Mouse (Mus musculus): ENCODE measurements around the gene Nhs.

Nhs gene

DNA sequence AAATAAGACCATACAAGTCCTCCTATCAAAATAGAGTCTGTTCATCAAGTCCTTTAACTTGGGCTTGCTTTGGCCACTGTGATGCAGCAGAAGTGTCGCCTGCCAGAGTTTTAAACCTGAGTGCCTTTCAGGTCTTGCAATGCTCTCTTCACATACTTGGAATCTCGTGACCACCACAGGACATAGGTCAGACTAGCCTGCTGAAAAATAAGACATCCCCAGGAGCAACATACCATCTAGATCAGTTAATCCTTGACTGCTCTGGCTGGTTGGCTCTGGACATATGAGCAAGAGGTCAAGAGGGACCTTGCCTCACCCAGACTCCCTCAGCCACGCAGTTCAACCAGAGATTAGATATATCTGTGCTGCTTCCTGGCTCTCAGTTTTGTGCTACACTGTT is 137.8 kb downstream of the Nhs start:
- no peak for DNase-seq (ENCODE audit: extremely low read depth, insufficient read length, low spot score)

DNA sequence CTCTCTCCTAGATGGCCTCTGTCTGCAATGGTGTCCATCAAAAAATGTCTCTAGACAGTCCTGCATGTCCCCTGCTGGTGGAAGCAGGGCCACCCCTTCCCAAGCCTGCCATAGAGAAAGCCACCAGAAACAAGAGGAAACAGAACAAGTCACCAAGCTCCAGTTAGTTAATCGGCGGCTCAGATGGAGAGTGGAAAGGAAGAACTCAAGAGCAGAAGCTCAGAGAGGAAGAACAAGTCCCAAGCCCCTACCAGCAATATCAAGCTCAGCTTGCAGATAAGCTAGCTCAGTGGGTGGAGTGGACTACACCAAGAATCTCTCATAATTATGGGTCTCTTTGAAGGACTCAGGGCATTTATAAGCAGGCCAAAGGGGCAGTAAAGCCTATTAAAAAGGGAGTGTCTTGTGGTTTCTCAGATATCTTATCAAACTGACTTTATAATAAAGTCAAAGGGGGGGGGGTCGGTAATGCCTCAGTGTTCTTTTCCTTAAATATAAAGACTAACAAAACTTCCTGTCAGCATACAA is 139.4 kb downstream of the Nhs start:
- no peak for DNase-seq (ENCODE audit: extremely low read depth, insufficient read length, low spot score)

DNA sequence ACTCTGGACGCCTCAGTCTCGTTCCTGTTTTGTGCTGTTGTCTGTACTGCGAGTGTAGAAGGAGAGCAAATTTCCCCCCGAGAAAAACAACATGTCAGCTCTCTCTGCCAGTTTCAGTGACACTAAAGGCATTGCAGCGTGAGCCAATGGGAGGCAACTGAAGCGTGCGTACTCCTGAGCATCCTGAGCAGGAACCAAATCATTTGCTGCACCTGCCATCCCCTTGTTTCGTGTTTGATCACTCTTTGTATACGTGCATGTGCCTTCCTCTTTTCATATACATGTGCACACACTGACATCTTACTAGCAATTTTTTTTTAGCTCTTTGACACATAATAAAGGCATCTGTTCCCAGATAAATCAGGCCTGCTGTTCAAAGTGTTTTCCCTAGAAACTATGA is 142.1 kb downstream of the Nhs start:
- no peak for DNase-seq (ENCODE audit: extremely low read depth, insufficient read length, low spot score)

DNA sequence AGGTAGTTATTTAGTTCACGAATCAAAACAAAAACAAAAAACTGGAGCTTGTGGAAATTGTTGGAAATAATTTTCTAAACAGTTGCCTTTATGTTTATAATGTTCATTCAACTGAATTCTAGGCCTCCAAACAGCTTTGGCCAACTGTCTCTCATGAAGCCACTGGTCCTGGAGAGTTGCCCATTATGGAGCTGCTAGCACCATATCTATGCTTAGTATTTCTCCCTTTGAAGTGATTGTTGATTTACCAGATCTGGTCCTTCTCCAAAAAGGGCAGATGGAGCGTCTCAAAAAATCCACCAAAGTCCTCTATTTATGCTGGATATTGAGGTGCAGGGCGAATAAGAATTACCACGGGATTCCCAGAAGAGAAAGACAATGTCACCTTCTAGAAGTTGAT is 147.0 kb downstream of the Nhs start:
- DNase-seq (ENCODE audit: extremely low read depth, insufficient read length, low spot score) = no peak

DNA sequence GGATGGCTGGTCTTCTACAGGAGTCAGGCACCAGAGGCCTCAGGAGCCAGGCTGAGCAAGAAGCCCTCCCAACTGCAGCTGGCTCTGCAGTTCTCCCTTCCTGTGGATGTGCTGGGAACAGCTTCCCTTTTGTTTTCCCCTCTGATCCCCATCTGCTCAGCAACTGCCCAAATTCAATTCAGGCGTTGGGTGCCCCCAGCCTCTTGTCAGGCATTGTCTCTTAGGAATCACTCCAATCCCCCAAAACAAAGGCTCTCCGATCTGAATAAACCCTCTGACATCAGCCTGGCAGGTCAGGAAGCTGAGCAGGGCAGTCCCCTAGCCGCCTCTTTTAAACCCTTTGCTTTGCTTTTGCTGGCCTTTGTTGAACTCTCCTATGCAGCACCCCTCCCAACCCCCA is 149.7 kb downstream of the Nhs start:
- no peak for DNase-seq (ENCODE audit: extremely low read depth, insufficient read length, low spot score)

DNA sequence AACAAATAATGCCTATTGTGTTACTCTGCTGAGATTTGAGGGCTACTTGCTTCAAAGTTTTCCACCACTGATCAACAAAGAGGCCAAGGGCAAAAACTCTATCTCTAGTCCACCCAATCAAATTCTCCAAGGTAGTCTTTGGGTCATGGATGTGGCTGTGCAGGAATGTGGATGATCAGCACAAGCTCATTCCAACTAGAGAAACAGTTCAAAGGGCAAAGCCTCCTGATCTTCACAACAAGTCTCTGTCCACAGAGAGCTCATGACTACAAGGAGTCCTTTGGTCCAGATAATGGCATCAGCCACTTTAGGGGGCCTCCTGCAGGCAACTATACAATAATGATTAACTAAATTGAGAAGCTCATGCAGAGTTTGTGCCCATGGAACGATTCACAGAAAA is 155.7 kb downstream of the Nhs start:
- no peak for DNase-seq (ENCODE audit: extremely low read depth, insufficient read length, low spot score)

DNA sequence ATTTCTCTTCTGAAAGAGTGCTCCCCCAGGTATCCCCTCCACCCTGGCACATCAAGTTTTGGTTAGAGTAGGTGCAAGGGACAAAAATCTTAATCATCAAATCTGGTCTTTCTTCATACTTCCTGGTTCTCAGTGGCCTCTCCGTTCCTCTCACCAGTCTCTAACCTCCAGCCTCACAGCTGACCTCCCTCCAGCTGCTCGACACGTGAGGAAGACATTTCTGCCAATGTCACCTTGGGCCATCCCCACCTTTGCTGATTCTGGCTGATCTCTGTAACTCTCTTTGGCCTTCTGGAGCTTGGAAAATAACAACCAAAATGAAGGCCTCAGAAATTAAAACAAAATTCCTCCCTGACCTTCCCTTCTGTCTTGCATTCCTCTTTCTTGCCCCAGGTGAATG is 160.7 kb downstream of the Nhs start:
- DNase-seq (ENCODE audit: extremely low read depth, insufficient read length, low spot score) = no peak

DNA sequence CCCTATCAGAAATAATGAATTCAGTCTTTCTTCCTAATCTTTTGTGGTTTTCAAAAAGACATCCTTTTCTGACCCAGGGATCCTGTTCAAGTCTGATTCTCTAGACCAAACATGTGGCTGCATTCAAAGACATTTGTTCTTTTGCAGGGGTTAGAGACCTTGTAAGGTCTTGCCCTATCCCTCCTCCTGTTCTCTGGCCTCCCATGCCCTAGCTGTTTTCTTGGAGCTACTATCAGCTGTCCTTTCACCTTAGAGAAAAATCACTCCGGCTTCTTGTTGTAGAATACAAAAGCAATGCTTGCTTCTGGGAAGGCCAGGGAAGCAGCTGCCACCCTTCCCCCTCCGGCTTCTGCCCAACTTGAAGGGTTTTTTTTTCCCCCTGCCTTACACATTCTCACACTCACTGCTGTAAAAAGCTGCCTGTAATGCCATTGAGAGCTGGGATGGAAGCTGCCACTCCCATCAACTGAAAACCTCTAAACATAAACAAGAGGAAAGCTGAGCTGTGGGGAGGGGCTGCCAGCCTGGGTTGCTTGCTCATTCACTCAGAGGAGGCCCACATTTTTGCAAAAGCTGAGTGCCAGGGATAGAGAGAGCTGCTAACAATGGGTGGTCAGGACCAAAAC is 162.2 kb downstream of the Nhs start:
- no peak for DNase-seq (ENCODE audit: extremely low read depth, insufficient read length, low spot score)

DNA sequence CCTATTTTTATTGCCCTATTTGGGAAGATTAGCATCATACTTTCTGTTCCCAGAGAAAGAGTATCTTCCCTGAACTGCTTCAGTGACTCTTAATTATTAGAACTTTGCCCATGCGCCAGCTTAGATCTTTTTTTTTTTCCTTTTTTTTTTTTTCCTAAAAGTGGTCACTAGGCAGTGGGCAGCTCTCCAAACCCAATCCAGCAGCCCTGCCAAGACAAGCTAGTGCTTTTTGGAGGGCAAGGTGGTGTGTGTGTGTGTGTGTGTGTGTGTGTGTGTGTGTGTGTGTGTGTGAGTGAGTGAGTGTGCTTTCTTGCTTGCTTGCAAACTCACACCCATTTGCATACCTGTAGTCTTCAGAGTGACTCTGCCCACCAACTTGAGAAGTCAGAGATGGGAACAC is 169.4 kb downstream of the Nhs start:
- DNase-seq (ENCODE audit: extremely low read depth, insufficient read length, low spot score) = peak; percentile 19

DNA sequence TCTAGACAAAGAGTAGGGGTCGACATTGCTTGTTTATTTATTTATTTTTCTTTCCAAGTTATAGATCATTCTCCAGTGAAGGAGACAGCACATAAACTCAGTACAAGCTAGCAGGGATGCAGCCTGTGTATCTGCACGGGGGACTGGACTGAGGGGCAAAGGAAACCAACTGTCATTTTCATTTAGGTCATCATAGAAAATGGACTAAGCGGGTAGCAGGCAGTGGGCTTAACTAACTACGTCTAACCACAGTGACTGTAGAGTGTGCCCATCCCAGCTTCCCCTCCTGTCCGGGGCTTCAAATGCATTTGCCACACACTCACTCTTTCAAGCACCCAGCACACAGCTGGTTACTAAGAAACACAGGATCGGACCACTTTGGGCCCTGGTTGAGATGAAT is 174.6 kb downstream of the Nhs start:
- DNase-seq (ENCODE audit: extremely low read depth, insufficient read length, low spot score) = no peak

DNA sequence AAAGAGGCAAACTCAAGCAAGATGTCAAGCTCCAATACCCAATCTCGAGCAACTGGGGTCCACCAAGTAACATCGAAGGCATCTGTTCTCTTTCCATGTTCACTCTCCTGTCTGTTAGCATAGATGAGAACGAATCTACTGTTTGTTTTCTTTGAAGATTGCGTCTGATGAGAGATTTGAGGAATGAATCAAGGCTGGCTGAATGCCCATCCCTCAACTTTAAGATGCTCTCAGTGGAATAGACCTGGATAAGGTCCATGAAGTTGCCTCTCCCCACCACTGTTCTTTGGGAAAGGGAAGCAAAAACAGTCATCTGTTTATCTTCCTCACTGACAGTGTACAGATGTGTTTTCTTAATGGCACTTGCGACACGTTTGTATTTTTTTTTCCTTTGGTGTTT is 178.1 kb downstream of the Nhs start:
- DNase-seq (ENCODE audit: extremely low read depth, insufficient read length, low spot score) = no peak

DNA sequence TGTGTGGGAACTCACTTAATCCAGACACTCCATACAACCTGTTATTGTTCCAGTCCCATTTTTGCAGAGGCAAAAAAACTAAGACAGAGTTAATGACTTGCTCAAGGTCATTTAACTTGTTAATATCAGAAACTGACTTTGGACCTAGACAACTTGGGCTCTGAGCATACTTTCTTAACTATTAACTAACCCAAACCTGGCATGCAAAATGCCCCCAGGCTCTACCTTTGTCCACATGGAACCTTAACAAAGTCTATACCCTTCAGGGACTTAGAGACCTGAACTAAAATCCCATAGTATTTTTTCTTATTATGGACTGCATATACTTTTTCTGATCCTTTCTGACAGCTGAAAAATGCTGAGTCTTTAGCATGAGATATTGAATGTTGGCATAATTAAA is 179.6 kb downstream of the Nhs start:
- DNase-seq (ENCODE audit: extremely low read depth, insufficient read length, low spot score) = no peak

DNA sequence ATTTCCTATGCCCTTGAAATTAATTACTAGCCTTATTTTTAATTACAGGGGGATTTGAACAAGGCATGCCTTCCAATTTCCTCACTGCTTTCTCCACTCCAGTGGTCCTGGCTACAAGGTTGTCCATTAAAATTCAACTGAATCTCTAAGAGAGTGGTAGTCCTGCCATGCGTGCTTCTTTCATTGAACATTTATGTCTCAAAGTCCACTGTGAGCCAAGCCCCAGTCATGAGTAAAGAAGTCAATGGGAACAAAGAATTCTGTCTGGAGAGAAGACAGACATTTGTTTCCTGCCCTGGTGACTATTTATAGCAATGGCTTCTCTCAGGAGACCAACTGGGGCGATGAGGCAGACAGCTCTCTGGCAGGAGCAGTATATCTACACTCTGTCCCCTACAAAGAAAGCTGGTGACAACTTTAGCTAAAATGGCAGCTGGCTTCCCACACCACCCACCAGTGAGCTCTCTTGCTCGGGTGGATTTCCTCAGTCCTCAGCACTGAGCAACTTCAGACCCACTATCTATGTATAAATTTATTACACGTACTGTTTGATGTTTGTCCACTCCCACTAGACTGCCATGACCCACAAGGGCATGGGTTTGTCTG is 182.2 kb downstream of the Nhs start:
- DNase-seq (ENCODE audit: extremely low read depth, insufficient read length, low spot score) = no peak

DNA sequence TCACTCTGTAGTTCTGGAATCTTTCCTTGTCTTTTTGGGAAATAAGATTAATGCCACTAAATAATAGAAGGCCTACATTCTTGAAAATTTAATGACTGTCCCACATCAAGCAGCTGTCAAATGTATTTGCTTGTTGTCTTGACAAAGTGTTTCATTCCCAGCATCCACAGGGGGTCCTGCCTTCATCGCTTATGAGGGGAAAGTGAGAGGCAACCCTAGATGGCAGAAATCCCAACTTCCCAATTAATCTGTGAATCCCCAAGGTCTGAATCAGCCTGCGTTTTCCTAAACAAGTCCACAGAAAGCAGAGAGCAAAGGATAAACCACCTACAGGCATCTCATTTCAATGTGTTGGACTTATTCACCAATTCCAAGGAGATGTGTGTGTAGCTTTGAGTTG is 183.2 kb downstream of the Nhs start:
- DNase-seq (ENCODE audit: extremely low read depth, insufficient read length, low spot score) = no peak

DNA sequence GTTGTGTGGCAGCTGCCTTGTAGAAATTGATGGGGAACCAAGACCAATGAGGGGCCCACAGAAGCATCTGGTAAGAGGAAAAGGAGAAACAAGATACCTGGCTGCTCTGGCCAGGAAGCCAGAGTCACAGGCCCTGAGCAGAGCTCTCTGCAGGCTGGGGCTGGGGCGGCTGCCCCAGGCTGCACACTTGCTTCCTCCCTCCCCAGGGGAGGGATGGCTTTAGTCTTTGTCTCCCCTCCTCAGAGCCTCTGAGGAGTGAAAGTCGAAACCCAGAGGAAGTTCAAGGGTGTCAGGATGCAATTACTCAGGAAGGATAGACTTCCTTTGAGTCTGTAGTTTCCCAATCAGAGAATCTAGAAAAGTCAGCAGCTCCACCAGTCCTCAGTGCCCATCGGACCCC is 186.0 kb downstream of the Nhs start:
- no peak for DNase-seq (ENCODE audit: extremely low read depth, insufficient read length, low spot score)

DNA sequence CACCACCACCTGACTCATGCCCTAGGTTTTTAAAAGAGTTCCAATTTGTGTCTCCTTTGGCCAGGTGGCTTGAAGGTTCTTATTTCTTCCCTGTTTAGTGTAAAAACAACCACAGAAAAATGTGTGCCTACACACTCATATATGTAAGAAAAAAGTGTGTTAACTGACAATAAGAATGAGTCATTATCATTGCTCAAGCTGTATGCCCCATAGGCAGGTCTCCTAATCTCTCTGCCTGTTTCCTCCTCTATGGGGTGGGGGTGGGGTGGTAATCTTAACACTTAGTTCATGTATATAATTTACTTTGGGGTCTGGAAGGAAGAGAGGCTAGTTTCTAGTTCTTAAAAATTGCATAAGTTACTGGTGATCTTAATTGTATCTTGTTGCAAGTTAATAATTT is 186.8 kb downstream of the Nhs start:
- no peak for DNase-seq (ENCODE audit: extremely low read depth, insufficient read length, low spot score)

DNA sequence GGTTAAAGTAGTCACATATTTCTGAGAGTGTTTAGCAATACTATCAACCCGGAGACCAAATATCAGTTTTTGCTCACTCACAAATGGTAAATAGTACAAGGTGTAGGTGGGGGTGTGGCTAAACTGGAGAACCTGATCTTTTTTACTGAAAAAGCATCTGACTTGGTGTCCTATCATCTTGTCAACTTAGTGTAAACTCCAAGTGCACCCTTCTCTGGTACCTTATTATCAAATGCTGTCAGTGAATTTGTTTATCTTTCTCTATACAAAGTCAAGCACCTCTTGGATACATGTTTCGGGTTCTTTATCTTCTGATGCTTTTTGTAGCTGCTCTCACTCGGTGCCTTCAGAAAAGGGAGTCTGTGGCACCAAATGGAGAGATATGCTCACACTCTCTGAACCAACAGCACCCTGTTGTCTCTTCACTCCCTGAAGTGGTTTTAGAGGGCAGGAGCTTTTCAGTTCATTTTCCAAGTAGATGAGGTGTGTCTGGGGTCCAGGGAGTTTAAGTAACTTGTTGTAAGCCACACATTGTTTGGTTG is 187.5 kb downstream of the Nhs start:
- no peak for DNase-seq (ENCODE audit: extremely low read depth, insufficient read length, low spot score)

DNA sequence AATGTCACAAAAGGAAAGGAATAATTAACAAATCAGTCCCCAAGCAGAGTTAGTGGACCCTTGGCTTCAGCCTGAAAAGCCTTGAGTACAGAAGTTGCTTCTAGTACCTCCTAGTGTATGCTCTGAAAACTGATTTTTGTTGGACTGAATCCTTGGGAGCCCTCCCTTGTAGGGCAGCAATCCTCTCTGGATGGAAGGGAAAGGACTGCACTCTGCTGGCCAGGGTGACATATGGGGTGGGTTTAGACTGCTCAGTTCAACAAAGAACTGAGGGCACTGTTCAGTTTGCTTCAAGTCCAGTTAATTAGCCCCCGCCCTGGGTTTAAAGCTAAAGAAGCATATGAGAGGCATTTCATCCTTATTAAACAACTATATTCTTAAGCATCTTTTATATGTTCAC is 188.4 kb downstream of the Nhs start:
- no peak for DNase-seq (ENCODE audit: extremely low read depth, insufficient read length, low spot score)

DNA sequence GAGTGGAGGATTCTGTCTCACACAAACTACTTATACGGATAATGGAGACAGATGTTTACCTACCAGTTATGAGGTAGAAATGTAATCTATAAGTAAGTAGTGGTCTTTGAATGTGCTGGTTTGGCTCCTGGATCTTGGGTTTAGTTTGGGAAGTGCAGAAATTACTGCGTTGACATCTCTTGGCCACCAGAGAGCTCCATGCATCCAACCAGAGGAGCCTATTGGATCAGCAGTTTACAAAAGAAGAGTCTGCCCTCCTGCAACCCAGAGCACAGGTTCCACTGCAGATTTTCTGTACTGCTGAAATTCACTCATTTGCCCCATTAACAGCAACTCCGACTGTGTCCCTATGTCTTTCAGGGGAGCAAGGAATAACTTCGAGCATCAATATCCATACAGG is 191.8 kb downstream of the Nhs start:
- DNase-seq (ENCODE audit: extremely low read depth, insufficient read length, low spot score) = no peak

DNA sequence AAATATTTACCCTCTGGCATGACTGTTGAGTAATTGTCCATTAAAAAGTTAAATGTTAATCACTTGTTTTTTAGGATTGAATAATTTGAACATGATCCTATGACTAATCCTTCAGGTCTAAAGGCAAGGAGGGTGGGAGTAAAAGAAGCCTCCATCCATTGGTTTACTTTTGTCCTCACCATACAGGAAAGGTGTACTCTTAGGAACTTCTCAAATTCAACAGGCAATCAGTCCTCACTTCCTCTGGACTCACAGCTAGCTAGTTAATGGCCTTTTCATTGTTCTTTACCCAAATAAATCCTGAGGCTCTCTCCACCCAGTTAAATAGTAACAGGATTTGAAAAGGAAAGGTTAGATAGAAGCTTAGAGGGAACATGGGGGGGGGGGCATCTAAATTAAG is 196.2 kb downstream of the Nhs start:
- no peak for DNase-seq (ENCODE audit: extremely low read depth, insufficient read length, low spot score)

DNA sequence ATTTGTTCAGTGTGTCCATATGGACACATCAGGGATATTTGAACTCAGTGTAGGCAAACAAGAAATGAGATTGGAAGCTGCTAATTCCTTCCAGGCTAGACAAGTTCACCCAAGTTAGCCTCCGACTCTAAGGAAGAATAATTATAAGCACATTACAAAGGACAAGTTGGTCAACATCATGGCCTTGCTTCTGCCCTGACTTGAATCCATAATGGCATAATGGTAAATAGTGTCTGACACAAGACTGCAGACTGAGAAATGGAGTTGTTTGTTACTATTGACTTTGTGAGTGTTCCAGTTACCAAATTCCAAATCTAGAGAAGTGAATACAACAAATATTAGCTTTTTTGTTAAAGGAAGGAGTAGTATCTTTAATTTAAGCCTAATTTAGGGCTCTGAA is 196.7 kb downstream of the Nhs start:
- DNase-seq (ENCODE audit: extremely low read depth, insufficient read length, low spot score) = no peak

DNA sequence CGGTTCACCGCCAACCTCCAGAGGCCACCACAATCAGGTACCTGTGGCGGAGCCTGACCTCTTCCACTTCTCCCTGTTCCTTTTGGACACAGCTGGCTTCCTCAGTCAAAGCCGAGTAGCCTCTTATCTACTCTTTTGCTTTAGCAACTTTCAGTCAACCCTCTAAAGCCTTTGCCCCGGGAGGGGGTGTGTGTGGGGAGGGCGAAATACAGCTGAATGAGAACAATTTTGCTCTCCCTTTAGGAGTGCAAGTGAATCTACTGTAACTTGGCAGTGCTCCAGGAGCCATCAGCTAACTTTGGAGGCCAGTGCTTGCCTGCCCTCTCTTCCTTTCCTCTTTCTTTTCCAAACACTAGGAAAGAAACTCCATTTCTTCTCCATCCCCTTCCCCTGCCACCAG is 197.8 kb downstream of the Nhs start:
- DNase-seq (ENCODE audit: extremely low read depth, insufficient read length, low spot score) = no peak

DNA sequence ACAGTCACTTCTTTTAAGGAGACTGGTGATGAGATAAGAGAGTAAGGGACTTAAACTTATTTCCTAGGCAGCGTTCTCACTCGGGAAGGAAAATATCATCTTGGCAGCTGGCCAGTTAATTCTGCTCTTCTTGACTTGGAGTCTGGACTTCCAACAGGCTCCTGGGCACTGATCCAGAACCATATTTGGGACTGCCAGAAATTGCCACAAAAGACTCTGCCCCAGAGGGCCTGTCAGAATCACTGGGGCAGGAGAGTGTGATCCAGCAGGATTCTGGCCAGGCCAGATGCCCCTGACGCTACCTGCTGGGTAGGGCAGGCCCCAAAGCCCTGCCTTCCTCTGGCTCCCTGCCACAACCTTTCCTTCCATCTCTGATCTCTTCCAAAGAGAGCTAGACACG is 198.4 kb downstream of the Nhs start:
- peak; percentile 39 for DNase-seq (ENCODE audit: extremely low read depth, insufficient read length, low spot score)
